Mouse (Mus musculus) bone marrow macrophage, adult 2 months (primary cell): ENCODE data around the gene Clcn2.

ENCODE experiments used
- CTCF ChIP-seq: IDR thresholded peaks from 2 replicates; pipeline ENCODE4 v1.5.1; 2012; ENCODE audit warnings: low read depth, mild to moderate bottlenecking, low read length, moderate library complexity
- POLR2A ChIP-seq: IDR thresholded peaks from 2 replicates; pipeline ENCODE4 v1.6.1; 2012; ENCODE audit warnings: mild to moderate bottlenecking, low read depth, low read length, borderline replicate concordance

DNA sequence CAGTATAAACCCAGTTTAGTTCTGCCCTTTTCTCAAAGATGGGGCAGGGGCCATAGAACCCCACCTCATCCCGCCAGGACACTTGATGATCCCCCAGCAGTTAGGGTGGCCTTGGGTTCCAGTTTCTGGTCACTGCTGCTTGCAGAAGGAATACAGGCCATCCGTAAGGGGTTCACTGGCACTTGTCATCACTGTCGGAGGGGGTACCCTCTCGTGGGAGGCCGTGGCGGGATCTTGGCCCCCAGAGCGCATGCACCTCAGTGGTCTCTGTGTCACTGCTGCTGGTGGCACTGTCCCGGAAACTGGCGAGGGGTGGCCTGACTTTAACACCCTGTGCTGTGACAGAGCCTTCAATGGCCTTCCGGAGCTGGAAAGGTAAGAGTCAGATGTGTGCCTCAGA lies 14.5 kb downstream of the Clcn2 start:
- no peak for TF ChIP-seq CTCF
- TF ChIP-seq POLR2A, result no peak
